9 mouse cellular contexts compared by ENCODE assay signal in the genomic region with DNA sequence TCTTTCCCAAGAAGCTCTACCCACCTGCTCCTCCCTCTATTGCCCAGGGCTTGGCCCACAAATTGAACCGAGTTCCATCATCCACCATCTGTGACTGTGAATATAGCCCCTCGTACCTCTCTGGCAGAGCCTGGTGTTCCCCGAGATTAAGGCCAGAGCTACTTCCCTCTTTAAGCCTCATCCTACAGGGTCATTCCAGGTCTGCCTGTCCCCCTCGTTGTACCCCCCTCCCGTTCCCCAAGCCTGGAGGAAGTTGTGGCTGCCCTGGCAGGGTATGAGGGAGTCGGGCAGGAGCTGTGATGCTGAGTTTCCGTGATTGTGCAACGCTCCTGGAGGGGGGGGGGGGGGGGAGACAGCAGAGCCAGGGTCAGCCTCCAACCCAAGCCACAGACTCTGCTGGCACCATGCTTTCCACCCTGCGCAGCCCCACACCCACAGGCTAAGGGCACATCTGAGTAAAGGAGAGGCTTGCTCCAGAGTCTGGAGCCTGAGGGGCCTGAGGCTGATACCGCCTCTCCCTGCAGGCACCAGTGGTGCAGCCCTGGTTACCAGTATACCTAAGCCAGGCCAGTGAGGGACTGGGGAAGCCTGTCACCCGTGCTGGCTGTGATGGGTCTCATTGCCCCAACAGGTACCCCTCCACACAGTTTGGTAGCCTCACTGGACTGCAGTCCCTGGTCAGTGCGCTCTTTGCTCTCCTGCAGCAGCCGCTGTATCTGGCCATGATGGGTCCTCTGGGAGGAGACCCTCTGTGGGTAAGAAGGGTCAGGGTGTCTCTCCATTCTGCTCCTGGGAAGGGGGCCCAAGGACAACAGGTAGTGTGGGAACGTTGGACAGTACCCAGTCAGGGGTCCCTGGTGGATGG. TPM values are rescaled to one million over a fixed set of nuclear protein-coding genes. Genes with fewer than 3 reads are reported as not detected.
A peak's percentile ranks its signal among the peaks of the same experiment; 100 is the strongest.
DNase-seq lines count a peak whose midpoint lies in the region; ATAC-seq and TF ChIP-seq lines count a peak whose summit lies in the region.
"Had no signal": no experiment of that assay in that cellular context is flagged by ENCODE, and none has a peak within 500 bp of the region (broad histone marks: within the 10 kb centered on the region; RNA-seq: fewer than 3 reads in every experiment).

No protein-coding gene starts in this region.

- TF ChIP-seq POLR2A in bone marrow, adult 2 months (IDR thresholded peaks at IDR 0.05; ENCODE audit: borderline replicate concordance, control insufficient read depth, low read depth, low read length): no peak

- peak; percentile 72 for ATAC-seq in megakaryocyte, adult 5-6 weeks (ENCODE audit: poor library complexity, severe bottlenecking)

- TF ChIP-seq CTCF in layer of hippocampus, adult 2 months (conservative IDR thresholded peaks at IDR 0.05): no peak
- TF ChIP-seq CTCF in bone marrow, adult 2 months (IDR thresholded peaks at IDR 0.05; ENCODE audit: control insufficient read depth, insufficient read depth, low read length): no peak

- H3K4me1 ChIP-seq in bone marrow, adult 2 months (ENCODE audit: control insufficient read depth, insufficient read depth, low read length): peaks cover 14% of the 10 kb centered on the region

- no peak for DNase-seq in layer of hippocampus, adult 2 months (ENCODE audit: low spot score in 2 of 2)
- no peak for DNase-seq in layer of hippocampus, postnatal 25 days (ENCODE audit: extremely low spot score in 1 of 2, low spot score in 1 of 2)
- DNase-seq in gastrocnemius, postnatal 25 days: peak; percentile 79
- DNase-seq in B cell, adult 2 months: no peak
- no peak for DNase-seq in right cerebral cortex, adult 18-20 months
- no peak for DNase-seq in right cerebral cortex, postnatal 25 days

- 19% methylated on average over 14 of the region's 14 CpGs for WGBS in bone marrow, adult 2 months

- peak overlapping the region; percentile 67; the same call in 1 of the 2 replicates for H3K27ac ChIP-seq in layer of hippocampus, adult 2 months
- H3K27ac ChIP-seq in bone marrow, adult 2 months (ENCODE audit: control insufficient read depth, insufficient read depth, low read depth, low read length, poor library complexity): peak overlapping the region; percentile 68

- H3K4me3 ChIP-seq in layer of hippocampus, adult 2 months: no peak overlapping the region
- H3K4me3 ChIP-seq in bone marrow, adult 2 months (replicated peaks; ENCODE audit: control insufficient read depth, low read depth, low read length): peak overlapping the region; percentile 6
- H3K4me3 ChIP-seq: stomach, embryonic 15.5 days had no signal

RNA-seq across cellular contexts. Expression of a gene that starts 16.5 kb away (rescaled TPM):
- 100 to 1,000 TPM; 269 to 283 TPM for total RNA-seq in layer of hippocampus, adult 2 months (2021)
- 100 to 1,000 TPM; 281 to 305 TPM for total RNA-seq in layer of hippocampus, postnatal 25 days (2021)
- 76.6 and 102 TPM in 2 replicates for polyA plus RNA-seq in bone marrow, adult 2 months (2011; ENCODE audit: insufficient read depth, insufficient read length, low replicate concordance, missing spikeins)
- total RNA-seq in gastrocnemius, postnatal 25 days (2021): 100 to 1,000 TPM; 123 to 168 TPM
- 387 and 430 TPM in 2 replicates for total RNA-seq in megakaryocyte, adult 5-6 weeks (2015)
- 178 and 226 TPM in 2 replicates for total RNA-seq in megakaryocyte, adult 5-6 weeks (2017)

RNA-seq across cellular contexts. Expression of a gene that starts 39.9 kb away (rescaled TPM):
- total RNA-seq in layer of hippocampus, adult 2 months (2021): 10 to 100 TPM; 43.0 to 53.4 TPM
- 10 to 100 TPM; 49.8 to 54.2 TPM for total RNA-seq in layer of hippocampus, postnatal 25 days (2021)
- 16.6 and 20.4 TPM in 2 replicates for polyA plus RNA-seq in bone marrow, adult 2 months (2011; ENCODE audit: insufficient read depth, insufficient read length, low replicate concordance, missing spikeins)
- 10 to 100 TPM; 23.5 to 26.8 TPM for total RNA-seq in gastrocnemius, postnatal 25 days (2021)
- 30.6 and 32.3 TPM in 2 replicates for total RNA-seq in megakaryocyte, adult 5-6 weeks (2015)
- total RNA-seq in megakaryocyte, adult 5-6 weeks (2017): 32.2 and 33.5 TPM in 2 replicates

RNA-seq across cellular contexts. Expression of a gene that starts 58.0 kb away (rescaled TPM):
- total RNA-seq in layer of hippocampus, adult 2 months (2021): 1 to 10 TPM; 1.3 TPM
- 1 to 10 TPM; 1.4 to 1.6 TPM for total RNA-seq in layer of hippocampus, postnatal 25 days (2021)
- 3.9 and 8.4 TPM in 2 replicates for polyA plus RNA-seq in bone marrow, adult 2 months (2011; ENCODE audit: insufficient read depth, insufficient read length, low replicate concordance, missing spikeins)
- total RNA-seq in gastrocnemius, postnatal 25 days (2021): 1 to 10 TPM; 3.2 to 4.7 TPM
- 0.41 and 1.1 TPM in 2 replicates for total RNA-seq in megakaryocyte, adult 5-6 weeks (2015)
- 0.66 and 0.85 TPM in 2 replicates for total RNA-seq in megakaryocyte, adult 5-6 weeks (2017)

RNA-seq across cellular contexts. Expression of a gene that starts 59.4 kb away (rescaled TPM):
- 10 to 100 TPM; 49.4 to 50.4 TPM for total RNA-seq in layer of hippocampus, adult 2 months (2021)
- total RNA-seq in layer of hippocampus, postnatal 25 days (2021): 10 to 100 TPM; 40.6 to 46.7 TPM
- polyA plus RNA-seq in bone marrow, adult 2 months (2011; ENCODE audit: insufficient read depth, insufficient read length, low replicate concordance, missing spikeins): 34.2 and 58.2 TPM in 2 replicates
- total RNA-seq in gastrocnemius, postnatal 25 days (2021): 10 to 100 TPM; 19.0 to 19.8 TPM
- 76.2 and 79.9 TPM in 2 replicates for total RNA-seq in megakaryocyte, adult 5-6 weeks (2015)
- total RNA-seq in megakaryocyte, adult 5-6 weeks (2017): 44.5 and 46.5 TPM in 2 replicates
